Mouse (Mus musculus) thymus, postnatal 10 days (tissue): ENCODE data around the gene Tsen54.

Experiments used
- DNase-seq, 2 experiments: peaks; one replicate each; pipeline ENCODE4 v3.0.0; 2021; ENCODE audit warnings: low spot score in 2 of 2

Tsen54 gene

GRCm38 (mm10) chr11:115803072-115803709, 11.3 kb upstream of the Tsen54 start:
- no peak for DNase-seq

GRCm38 (mm10) chr11:115805005-115805404, 9.5 kb upstream of the Tsen54 start:
- DNase-seq: no peak

- no peak for DNase-seq
Measured at GRCm38 (mm10) chr11:115806154-115806553, 8.4 kb upstream of the Tsen54 start.

- DNase-seq: no peak
Measured at GRCm38 (mm10) chr11:115807306-115807705, 7.2 kb upstream of the Tsen54 start.

GRCm38 (mm10) chr11:115807971-115808370, 6.6 kb upstream of the Tsen54 start:
- DNase-seq: no peak

DNA sequence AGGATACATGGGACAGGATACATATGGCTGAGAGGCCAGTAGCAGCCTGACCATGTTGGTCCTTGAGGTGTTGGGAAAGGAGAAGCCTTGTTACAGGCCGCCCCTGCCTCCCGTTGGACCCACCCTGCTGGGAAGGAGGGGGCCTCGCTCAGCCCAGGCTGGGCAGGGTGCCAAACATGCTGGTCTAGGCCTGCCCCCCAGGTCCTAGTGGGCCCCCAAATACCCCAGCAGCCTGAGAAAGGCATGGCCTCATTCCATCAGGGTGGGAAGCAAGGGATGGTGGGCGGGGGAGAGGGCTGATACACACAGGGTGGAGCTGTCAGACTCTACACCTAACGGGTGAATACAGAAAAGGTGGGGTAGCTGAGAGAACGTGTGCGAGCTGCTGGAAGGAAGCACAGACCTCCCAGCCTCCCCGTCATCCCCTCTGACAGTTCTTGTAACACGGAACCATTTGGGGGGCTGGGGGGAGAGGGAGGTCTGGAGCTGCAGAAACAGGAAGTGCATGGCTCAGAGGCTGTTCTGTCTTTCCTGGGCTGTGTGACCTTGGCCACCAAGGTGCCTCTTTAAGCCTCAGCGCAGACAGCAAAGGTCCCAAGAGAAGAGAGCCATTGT, 5.7 kb upstream of the Tsen54 start:
- DNase-seq: no peak

GRCm38 (mm10) chr11:115809311-115809781, 5.2 kb upstream of the Tsen54 start:
- no peak for DNase-seq

GRCm38 (mm10) chr11:115810377-115810776, 4.1 kb upstream of the Tsen54 start:
- DNase-seq: no peak

DNA sequence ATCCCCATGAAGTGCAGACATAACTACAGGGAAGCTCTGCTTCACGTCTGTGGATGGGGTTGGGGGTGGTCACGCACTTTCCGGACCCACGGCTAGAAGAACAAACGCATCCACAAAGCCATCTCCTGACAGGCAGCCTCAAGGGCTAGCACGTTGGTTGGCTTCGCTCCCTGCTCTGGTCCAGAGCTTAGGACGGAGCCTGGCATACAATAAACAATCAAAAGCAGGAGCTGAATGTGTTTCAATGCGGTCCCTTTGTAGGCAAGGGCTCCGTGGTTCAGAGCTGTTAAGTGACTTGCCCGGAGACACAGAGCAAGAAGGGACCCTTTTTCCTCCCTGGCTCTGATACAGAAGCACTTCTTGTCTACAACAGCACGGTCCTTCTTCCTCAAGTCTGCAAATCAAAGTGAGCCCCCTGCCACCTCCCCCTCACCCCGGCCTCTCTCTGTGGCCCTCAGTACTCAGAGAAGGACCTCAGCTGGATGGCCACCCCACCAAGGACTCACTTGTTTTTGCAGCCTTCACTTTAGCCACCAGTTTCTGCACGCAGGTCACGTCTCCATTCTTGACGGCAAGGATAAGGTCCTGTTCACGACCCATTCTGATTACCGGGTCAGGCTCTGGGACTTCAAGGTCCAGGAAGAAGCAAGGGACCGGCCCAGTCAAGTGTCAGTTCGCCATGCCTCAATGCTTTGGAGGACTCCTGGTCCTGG, 3.0 kb upstream of the Tsen54 start:
- no peak for DNase-seq

DNA sequence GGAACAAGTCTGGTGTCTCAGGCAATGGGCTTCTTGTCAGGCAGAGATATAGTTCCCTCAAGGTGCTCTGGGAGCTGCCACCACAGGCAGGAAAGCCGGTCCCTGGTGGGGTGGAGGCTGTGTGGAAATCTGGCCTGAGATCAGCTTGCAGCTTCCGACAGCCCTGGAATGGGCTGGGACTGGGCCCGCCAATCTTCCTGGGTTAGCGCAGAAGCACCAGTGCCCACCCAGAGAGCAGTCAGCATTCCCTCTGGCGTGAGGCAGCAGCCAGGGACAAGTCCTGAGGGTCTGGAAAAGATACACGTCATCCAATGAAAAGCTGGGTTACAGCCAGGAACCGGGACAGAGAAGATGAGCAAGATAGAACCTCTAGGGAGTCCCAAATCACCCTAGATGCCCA, 2.4 kb upstream of the Tsen54 start:
- DNase-seq: no peak

GRCm38 (mm10) chr11:115812533-115813420, 1.7 kb upstream of the Tsen54 start:
- DNase-seq: peak; percentile 17 to 18

GRCm38 (mm10) chr11:115813507-115814296, 822 bp upstream of the Tsen54 start, which contains the start of gene Caskin2:
Gene Caskin2, minus strand, starts transcription at chr11:115813639.
- peak; percentile 93 to 98 for DNase-seq

DNA sequence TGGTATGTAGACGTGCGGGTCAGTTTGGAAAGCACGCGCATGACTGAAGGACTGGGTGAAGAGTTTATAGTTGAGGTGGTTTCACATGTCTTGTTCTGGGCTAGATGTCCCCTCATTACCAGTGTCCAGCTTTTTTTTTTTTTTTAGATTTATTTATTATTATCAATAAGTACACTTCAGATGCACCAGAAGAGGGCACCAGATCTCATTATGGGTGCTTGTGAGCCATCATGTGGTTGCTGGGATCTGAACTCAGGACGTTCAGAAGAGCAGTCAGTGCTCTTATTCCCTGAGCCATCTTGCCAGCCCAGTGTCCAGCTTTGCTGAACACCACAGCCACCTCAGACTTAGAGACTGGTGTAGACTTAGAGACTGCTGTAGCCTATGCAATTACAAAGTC, 2.8 kb downstream of the Tsen54 start:
- no peak for DNase-seq

GRCm38 (mm10) chr11:115819915-115820623, 5.5 kb downstream of the Tsen54 start:
- DNase-seq: no peak

DNA sequence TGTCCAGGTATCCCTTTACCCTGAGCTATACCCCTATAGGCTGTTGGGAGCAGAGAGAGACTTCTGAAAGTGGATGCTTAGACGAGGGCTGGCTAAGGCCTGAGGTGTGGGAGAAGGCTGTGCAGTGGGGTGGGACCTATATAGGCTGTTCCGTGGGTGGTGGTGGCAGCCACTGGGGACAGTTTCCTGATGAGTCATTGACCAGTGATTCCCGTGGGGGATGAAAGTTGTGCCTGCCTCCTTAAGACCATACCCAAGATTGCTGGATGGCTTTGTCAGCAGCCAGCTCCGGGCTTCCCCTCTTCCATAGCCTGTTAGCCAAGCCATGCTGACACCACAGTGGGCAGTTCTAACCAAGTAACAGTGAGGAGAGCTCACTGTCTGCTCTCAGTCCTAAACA, 6.5 kb downstream of the Tsen54 start:
- DNase-seq: no peak

DNA sequence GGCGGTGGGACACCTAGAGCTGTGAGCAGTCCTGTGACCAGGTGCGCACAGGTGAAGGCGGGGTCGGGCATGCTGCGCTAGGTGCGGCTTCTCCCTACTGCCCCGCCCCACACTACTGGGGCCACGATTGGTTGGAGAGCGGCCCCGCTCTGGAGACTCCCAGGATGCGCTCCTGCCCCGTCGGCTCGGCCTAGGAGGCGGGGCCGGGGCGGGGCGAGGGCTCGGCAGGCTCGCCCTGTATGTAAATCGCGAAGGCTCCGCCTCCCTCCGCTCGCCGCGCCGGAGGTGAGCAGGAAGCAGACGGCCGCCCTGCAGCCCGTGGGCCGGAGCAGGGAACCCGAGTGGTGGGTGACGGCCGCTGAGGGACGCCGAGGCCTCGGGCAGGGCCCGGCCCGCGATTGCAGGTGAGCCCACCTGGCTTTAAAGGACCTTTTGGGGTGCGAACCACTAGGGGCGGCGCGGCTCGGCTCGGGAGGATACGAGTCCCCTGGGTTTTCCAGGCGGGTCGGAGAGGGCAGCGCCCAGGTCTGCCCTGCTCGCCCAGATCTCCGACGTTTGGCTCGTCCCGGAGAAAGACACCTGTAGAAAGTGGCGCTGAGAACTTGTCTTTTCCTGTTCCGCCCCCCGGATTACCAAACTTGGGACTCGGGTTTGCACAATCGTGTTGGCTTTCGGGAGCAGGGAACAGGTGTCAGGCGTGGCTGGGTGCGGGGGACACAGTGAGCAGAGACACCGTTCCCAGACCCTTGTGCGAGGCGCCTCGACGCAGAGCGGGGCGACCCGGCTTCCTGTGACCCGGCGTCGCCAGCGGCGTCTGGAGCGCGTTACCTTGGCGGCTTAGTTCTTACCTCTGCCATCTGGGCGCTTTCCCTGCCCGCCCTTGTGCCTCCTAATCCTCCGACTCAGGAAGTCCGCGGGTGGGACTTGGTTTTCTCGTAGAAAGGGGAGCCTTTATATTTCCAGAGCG, 9.5 kb downstream of the Tsen54 start, which contains the start of gene Llgl2:
Llgl2 (plus strand) TSS at position 276 of the 967 bp plus-strand sequence.
- DNase-seq: peak; percentile 71 to 82

GRCm38 (mm10) chr11:115824813-115825212, 10.3 kb downstream of the Tsen54 start:
- no peak for DNase-seq

GRCm38 (mm10) chr11:115826487-115826886, 12.0 kb downstream of the Tsen54 start:
- no peak for DNase-seq

DNA sequence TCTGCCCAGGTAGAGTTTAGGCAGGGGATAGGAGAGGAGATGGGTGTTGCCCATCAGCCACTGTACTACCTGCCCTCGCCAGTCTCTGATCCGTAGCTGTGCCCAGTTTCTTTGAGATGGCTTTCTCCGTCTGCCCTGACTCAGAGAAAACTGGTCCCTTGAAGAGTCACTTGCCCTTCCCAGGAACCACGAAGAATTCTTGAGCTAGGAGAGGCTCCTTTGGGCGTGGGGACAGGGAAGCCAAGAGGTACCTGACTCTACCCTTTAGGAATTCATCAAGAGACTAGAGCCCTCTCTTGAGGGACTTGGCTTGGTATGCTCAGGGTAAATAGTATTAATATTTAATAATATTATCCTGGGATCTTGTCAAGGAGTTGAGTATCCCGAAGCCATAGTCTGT, 13.1 kb downstream of the Tsen54 start:
- DNase-seq: no peak
